Mouse (Mus musculus) megakaryocyte, embryonic 14.5 days (primary cell): ENCODE data around the gene Nup188. TPM values are rescaled to one million over a fixed set of nuclear protein-coding genes. Genes with fewer than 3 reads are reported as not detected.

ENCODE experiments used
- H3K27me3 ChIP-seq: replicated peaks from 2 replicates; pipeline ENCODE3; 2012; ENCODE audit warnings: inconsistent platforms
- H3K36me3 ChIP-seq: replicated peaks from 2 replicates; pipeline ENCODE3; 2012; ENCODE audit warnings: low read length, inconsistent platforms, mixed read lengths
- H3K4me1 ChIP-seq: 2 replicates; pipeline ENCODE4 v1.6.1; 2012; ENCODE audit warnings: inconsistent platforms
- H3K4me3 ChIP-seq: replicated peaks from 2 replicates; pipeline ENCODE3; 2012; ENCODE audit warnings: moderate library complexity, mild to moderate bottlenecking, inconsistent platforms
- H3K9me3 ChIP-seq: 2 replicates; pipeline ENCODE4 v1.6.1; 2012; ENCODE audit warnings: inconsistent platforms
- FLI1 ChIP-seq: IDR thresholded peaks from 2 replicates; pipeline ENCODE4 v1.6.1; 2012; ENCODE audit warnings: low read length, inconsistent platforms, mixed read lengths
- GATA1 ChIP-seq: IDR thresholded peaks from 3 replicates; pipeline ENCODE4 v1.6.1; 2012; ENCODE audit warnings: mixed read lengths, low read length, inconsistent platforms, borderline replicate concordance
- polyA plus RNA-seq: library from polyadenylated mRNA; stranded (reverse); fragments of >175 nt; gene quantifications from 2 replicates; pipeline ENCODE4 v1.2.3, GENCODE M21; 2012; ENCODE audit warnings: low replicate concordance; ENCODE audit not compliant: insufficient read depth

Nup188 gene
- polyA plus RNA-seq, 1 experiment: 72.2 TPM

DNA sequence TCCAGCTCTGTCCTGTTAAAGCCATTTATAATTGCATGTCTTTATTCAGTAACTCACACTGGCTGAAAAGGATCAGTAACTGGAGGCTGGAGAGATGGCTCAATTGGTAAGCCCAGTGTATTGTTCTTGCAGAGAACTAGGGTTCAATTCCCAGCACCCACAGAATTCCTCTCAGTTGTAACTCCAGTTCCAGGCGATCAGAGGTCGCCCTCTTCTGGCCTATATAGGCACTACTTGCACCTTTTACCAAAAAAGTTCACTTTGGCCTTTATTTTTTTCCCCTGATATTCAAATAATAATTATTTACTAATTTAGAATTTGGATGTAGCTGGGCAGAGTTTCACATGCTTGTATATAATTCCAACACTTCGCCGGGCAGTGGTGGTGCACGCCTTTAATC, 76.7 kb downstream of the Nup188 start:
- no peaks in the 10 kb centered on the region for H3K9me3 ChIP-seq
- H3K4me3 ChIP-seq: no peak overlapping the region
- peaks cover 13% of the 10 kb centered on the region for H3K36me3 ChIP-seq
- H3K27me3 ChIP-seq: no peaks in the 10 kb centered on the region
- TF ChIP-seq GATA1 (no peak), FLI1 (no peak)
- peaks cover 60% of the 10 kb centered on the region for H3K4me1 ChIP-seq

DNA sequence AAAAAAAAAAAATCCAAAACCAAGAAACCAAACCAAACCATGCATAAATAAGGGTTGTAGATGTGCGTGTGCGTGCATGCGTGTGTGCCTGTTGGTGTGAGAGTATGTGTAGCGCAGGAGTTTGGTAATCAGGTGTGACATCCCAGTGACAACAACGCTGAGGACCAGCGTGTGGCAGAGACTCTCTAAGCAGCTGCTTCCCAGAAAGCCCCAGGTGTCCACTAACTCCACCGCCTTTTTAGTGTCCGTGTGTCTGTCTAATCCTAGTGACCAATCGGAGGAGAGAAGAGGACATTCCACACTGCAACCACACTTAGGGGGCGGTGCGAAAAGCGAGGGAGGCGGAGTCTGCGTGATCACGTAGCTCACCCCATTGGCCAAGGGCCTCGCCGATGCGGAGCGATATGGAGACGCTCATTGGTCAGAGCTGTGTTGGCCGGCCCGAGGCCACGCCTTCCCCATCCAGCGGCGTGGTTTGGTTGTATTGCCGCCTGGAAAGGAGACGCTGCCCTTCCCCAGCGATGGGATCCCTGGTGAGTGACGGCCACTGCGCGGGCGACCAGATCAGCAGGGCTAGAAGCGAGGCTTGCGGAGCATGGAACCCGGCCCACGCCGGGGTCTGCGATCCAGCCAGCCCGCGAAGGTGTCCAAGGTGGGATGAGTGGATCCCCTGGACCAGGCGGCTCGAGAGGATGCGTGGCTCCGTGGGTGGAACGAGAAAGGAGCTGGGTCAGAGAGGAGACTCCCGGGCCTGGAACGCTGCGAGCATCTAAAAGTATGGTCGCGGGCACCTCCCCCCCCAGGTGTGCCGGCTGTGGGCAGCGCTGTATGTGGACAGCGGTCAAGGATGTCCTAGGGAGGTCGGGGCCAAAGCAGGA, 77.8 kb downstream of the Nup188 start, which contains the start of gene Miga2:
Gene Miga2, plus strand, starts transcription at position 461 of the 878 bp plus-strand sequence.
- TF ChIP-seq FLI1: no peak
- TF ChIP-seq GATA1: no peak
- Histone ChIP-seq H3K27me3 (no peaks in the 10 kb centered on the region), H3K4me3 (peak within 1 kb of the TSS; percentile 97), H3K4me1 (peaks cover 52% of the 10 kb centered on the region), H3K36me3 (peaks cover 24% of the 10 kb centered on the region), H3K9me3 (no peaks in the 10 kb centered on the region)

DNA sequence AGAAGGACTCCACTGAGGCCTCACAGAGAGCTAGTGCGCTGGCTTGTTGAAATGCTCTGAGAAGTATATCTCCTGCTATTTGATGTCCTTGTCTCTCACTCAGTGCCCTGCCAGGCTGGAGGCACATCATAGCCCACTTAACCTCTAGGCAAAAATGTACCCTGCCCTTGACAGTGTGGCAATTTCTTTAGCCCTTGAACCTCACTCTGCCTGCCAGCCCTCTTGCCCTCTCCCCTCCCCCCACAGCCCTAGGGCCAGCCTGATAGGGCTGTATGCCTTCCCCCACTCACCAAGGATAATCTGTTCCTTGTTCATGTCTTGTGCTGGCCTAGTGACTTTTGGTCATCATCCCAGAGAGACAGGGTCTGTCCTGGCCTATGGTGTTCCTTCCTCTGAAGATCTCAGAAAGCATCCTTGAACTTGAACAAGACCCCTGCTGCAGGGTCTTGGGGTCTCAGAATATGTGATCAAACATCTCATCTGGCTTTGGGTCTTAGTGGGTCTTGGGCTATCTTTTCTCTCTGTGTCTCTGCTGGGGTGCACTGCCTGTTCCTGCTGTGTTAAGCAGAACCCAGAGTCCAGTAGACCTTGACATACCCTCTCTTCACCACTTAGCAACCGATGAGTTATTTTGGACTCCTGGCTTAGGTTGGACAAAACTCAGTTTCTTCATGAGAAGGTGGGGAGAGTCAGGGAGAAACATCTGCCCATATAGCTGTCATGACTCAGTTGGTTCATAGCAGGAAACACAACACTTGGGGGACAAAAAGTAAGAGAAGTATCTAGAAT, 79.3 kb downstream of the Nup188 start:
- H3K4me3 ChIP-seq: peak overlapping the region; percentile 97
- H3K36me3 ChIP-seq: peaks cover 38% of the 10 kb centered on the region
- H3K27me3 ChIP-seq: no peaks in the 10 kb centered on the region
- peaks cover 44% of the 10 kb centered on the region for H3K4me1 ChIP-seq
- no peak for TF ChIP-seq GATA1
- no peak for TF ChIP-seq FLI1
- no peaks in the 10 kb centered on the region for H3K9me3 ChIP-seq

DNA sequence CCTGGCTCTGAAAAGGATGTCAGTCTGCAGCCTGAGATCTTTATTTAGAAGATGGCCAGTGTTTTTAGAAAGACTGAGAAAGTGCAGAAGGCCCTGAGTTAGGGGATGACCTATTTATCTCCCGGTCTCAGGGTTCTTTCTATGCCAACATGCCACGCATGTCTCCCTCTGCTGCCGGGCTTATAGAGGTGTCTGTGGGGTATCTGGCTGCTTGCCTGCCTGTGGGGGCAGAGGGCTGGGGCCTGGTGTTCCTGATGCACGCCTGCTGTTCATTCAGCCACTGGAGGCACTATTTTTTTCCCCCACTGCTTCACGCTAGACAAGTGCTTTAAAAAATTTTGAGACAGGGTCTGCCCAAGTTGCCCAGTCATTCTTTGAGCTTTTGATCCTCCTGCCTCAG, 80.0 kb downstream of the Nup188 start:
- Histone ChIP-seq H3K4me1 (peaks cover 44% of the 10 kb centered on the region), H3K9me3 (no peaks in the 10 kb centered on the region), H3K27me3 (no peaks in the 10 kb centered on the region), H3K4me3 (peak overlapping the region; percentile 62), H3K36me3 (peaks cover 46% of the 10 kb centered on the region)
- TF ChIP-seq FLI1: no peak
- no peak for TF ChIP-seq GATA1

DNA sequence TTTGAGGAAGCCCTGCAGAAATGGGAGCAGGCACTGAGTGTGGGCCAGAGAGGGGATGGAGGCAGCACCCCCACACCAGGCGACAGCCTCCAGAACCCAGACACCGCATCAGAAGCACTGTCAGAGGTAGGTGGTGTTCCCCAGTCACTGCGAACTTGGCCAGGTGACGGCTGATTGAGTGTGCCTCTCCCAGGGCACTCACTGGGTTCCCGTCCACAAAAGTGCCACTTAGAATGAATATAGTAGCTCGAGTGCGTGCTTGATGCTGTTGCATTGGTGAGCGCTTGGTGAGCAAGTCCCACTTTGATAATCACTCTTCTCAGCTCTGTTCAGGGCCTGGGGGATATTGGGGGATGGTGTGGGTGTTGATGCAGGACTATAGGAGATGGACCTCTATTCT, 85.3 kb downstream of the Nup188 start:
- H3K9me3 ChIP-seq: no peaks in the 10 kb centered on the region
- no peak overlapping the region for H3K4me3 ChIP-seq
- peaks cover 94% of the 10 kb centered on the region for H3K36me3 ChIP-seq
- no peaks in the 10 kb centered on the region for H3K27me3 ChIP-seq
- H3K4me1 ChIP-seq: peaks cover 15% of the 10 kb centered on the region
- TF ChIP-seq FLI1 (no peak), GATA1 (no peak)

DNA sequence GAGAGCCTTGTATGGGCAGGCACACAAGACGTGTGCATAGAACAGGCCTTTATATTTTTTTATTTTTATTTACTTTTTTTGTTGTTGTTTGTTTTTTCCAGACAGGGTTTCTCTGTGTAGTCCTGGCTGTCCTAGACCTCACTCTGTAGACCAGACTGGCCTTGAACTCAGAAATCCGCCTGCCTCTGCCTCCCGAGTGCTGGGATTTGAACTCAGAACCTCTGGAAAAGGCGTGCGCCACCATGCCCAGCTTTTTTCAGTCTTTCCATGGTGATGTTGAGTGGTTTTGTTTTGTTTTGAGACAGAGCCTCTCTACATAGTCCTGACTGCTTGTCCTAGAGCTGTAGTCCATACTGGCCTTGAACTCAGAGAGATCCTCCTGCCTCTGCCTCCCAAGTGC, 86.5 kb downstream of the Nup188 start:
- peaks cover 96% of the 10 kb centered on the region for H3K36me3 ChIP-seq
- no peak overlapping the region for H3K4me3 ChIP-seq
- TF ChIP-seq GATA1 (no peak), FLI1 (no peak)
- no peaks in the 10 kb centered on the region for H3K9me3 ChIP-seq
- peaks cover 6% of the 10 kb centered on the region for H3K4me1 ChIP-seq
- H3K27me3 ChIP-seq: no peaks in the 10 kb centered on the region

DNA sequence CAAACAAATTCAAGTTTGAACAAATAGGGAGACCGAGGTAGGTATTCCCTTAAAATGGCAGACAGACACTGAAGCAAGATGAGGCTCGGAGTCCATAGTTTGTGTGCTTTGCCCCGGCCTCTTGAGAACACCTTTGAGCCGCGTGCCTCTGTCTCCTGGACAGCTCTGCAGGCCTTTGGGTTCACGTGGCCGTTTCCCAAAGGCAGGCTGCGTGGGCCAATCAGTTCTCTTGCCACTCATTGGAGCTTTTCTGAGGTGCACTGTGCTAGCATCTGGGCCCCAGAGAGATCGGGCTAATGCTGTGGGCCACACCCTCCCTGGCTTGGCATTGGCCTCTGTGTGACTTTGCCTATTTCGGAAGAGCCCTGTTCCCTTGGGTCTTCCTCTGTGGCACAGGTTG, 89.7 kb downstream of the Nup188 start:
- H3K9me3 ChIP-seq: no peaks in the 10 kb centered on the region
- no peak overlapping the region for H3K4me3 ChIP-seq
- H3K27me3 ChIP-seq: no peaks in the 10 kb centered on the region
- H3K4me1 ChIP-seq: peaks cover 35% of the 10 kb centered on the region
- no peak for TF ChIP-seq GATA1
- no peak for TF ChIP-seq FLI1
- H3K36me3 ChIP-seq: peaks cover 92% of the 10 kb centered on the region

DNA sequence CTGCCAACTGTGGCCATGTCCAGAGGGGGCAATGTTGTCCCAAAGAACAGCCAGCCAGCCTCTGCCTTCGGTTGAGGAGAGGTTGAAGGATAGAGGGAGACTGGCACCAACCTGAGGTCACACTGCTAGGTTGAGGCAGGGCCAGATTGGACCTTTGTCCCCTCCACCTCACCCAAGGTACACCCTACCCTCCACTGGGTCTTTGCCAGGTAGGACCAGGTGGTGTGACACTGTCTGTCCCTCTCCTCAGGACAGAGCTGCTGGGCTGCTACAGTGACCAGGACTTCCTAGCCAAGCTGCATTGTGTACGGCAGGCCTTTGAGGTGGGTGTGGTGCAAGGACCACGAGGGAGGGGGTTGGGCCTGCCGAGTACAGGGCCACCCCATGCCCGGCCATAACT, 91.5 kb downstream of the Nup188 start:
- Histone ChIP-seq H3K4me3 (peak overlapping the region; percentile 30), H3K9me3 (no peaks in the 10 kb centered on the region), H3K4me1 (peaks cover 53% of the 10 kb centered on the region), H3K36me3 (peaks cover 93% of the 10 kb centered on the region), H3K27me3 (no peaks in the 10 kb centered on the region)
- no peak for TF ChIP-seq GATA1
- no peak for TF ChIP-seq FLI1

DNA sequence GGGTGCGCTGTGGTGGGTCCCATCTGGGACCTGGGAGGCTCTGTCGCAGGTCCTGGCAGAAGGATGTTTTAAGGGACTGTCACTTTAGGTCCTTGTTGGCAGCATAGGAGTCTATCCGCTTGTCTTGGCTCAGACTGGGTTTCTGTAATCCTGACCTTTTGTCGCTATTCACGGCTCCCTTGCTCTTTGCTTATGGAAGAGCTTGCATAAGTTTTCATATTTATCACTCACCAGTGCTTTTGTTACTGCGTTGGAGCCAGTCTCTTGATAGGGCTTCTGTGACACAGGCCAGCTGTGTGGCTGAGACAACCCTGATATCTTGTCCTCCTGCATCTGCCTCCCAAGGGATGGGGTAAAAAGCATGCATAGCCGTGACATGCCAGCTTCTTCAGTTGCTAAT, 93.1 kb downstream of the Nup188 start:
- Histone ChIP-seq H3K36me3 (peaks cover 95% of the 10 kb centered on the region), H3K4me3 (no peak overlapping the region), H3K4me1 (peaks cover 66% of the 10 kb centered on the region), H3K27me3 (no peaks in the 10 kb centered on the region), H3K9me3 (no peaks in the 10 kb centered on the region)
- TF ChIP-seq GATA1: no peak
- TF ChIP-seq FLI1: no peak
